Mouse (Mus musculus): ENCODE results near the gene Pex11g. TPM values are rescaled to one million over a fixed set of nuclear protein-coding genes. Genes with fewer than 3 reads are reported as not detected.

The Pex11g gene
- polyA plus RNA-seq, 1 experiment from 2014 or later: 4.9 TPM

- Histone ChIP-seq H3K4me1 (replicated peaks) (no peaks in the 10 kb centered on the region), H3K27me3 (replicated peaks) (no peaks in the 10 kb centered on the region), H3K9ac (no peak overlapping the region), H3K36me3 (peaks cover 96% of the 10 kb centered on the region), H3K4me3 (no peak overlapping the region), H3K4me2 (no peak overlapping the region), H3K9me3 (replicated peaks) (no peaks in the 10 kb centered on the region), H3K27ac (ENCODE audit: poor library complexity, severe bottlenecking) (no peak overlapping the region)
- WGBS: 78% methylated on average over 6 of the region's 6 CpGs
- no peak for ATAC-seq (ENCODE audit: insufficient number of reproducible peaks, low FRiP score)
These were observed 31.0 kb downstream of the Pex11g start for GRCm38 (mm10) chr8:3436492-3436891.

GRCm38 (mm10) chr8:3431113-3431512 is 36.4 kb downstream of the Pex11g start:
- H3K4me3 ChIP-seq: no peak overlapping the region
- H3K36me3 ChIP-seq: peaks cover 67% of the 10 kb centered on the region

GRCm38 (mm10) chr8:3429966-3430365 is 37.5 kb downstream of the Pex11g start:
- Histone ChIP-seq H3K4me3 (no peak overlapping the region), H3K4me2 (no peak overlapping the region), H3K9ac (no peak overlapping the region), H3K9me3 (replicated peaks) (no peaks in the 10 kb centered on the region), H3K36me3 (peaks cover 56% of the 10 kb centered on the region), H3K27ac (ENCODE audit: poor library complexity, severe bottlenecking) (no peak overlapping the region), H3K4me1 (replicated peaks) (peaks cover 4% of the 10 kb centered on the region; the same call in 1 of the 2 replicates), H3K27me3 (replicated peaks) (no peaks in the 10 kb centered on the region)
- no peak for ATAC-seq (ENCODE audit: insufficient number of reproducible peaks, low FRiP score)
- WGBS: 76% methylated on average over 2 of the region's 2 CpGs

More at GRCm38 (mm10) chr8:3431113-3431512, 36.4 kb downstream of the Pex11g start:
- Histone ChIP-seq H3K27ac (ENCODE audit: poor library complexity, severe bottlenecking) (no peak overlapping the region), H3K27me3 (replicated peaks) (no peaks in the 10 kb centered on the region), H3K9ac (no peak overlapping the region), H3K4me2 (no peak overlapping the region), H3K9me3 (replicated peaks) (no peaks in the 10 kb centered on the region), H3K4me1 (replicated peaks) (peaks cover 4% of the 10 kb centered on the region; the same call in 1 of the 2 replicates)
- 63% methylated on average over 3 of the region's 3 CpGs for WGBS
- ATAC-seq (ENCODE audit: insufficient number of reproducible peaks, low FRiP score): no peak

- no peak overlapping the region for H3K9ac ChIP-seq
- peaks cover 42% of the 10 kb centered on the region for H3K36me3 ChIP-seq
- 86% methylated on average over 2 of the region's 2 CpGs for WGBS
- no peak for ATAC-seq (ENCODE audit: insufficient number of reproducible peaks, low FRiP score)
- no peak overlapping the region for H3K4me3 ChIP-seq
- H3K4me1 ChIP-seq (replicated peaks): peaks cover 4% of the 10 kb centered on the region; the same call in 1 of the 2 replicates
- no peak overlapping the region for H3K4me2 ChIP-seq
- no peaks in the 10 kb centered on the region for H3K27me3 ChIP-seq (replicated peaks)
- H3K9me3 ChIP-seq (replicated peaks): no peaks in the 10 kb centered on the region
- no peak overlapping the region for H3K27ac ChIP-seq (ENCODE audit: poor library complexity, severe bottlenecking)
These were observed 39.1 kb downstream of the Pex11g start for GRCm38 (mm10) chr8:3428426-3428825.

GRCm38 (mm10) chr8:3426211-3426610 is 41.3 kb downstream of the Pex11g start:
- Histone ChIP-seq H3K9me3 (replicated peaks) (no peaks in the 10 kb centered on the region), H3K4me1 (replicated peaks) (peaks cover 13% of the 10 kb centered on the region), H3K27me3 (replicated peaks) (no peaks in the 10 kb centered on the region), H3K9ac (no peak overlapping the region), H3K4me2 (no peak overlapping the region), H3K4me3 (no peak overlapping the region), H3K36me3 (peaks cover 21% of the 10 kb centered on the region), H3K27ac (ENCODE audit: poor library complexity, severe bottlenecking) (no peak overlapping the region)
- ATAC-seq (ENCODE audit: insufficient number of reproducible peaks, low FRiP score): no peak
- 84% methylated on average over 3 of the region's 3 CpGs for WGBS

GRCm38 (mm10) chr8:3425217-3425616 is 42.3 kb downstream of the Pex11g start:
- H3K9ac ChIP-seq: no peak overlapping the region
- no peaks in the 10 kb centered on the region for H3K27me3 ChIP-seq (replicated peaks)
- no peaks in the 10 kb centered on the region for H3K9me3 ChIP-seq (replicated peaks)
- no peak overlapping the region for H3K4me3 ChIP-seq
- no peak overlapping the region for H3K27ac ChIP-seq (ENCODE audit: poor library complexity, severe bottlenecking)
- ATAC-seq (ENCODE audit: insufficient number of reproducible peaks, low FRiP score): no peak
- peaks cover 16% of the 10 kb centered on the region for H3K36me3 ChIP-seq
- 87% methylated on average over 5 of the region's 5 CpGs for WGBS
- H3K4me1 ChIP-seq (replicated peaks): peaks cover 16% of the 10 kb centered on the region
- H3K4me2 ChIP-seq: no peak overlapping the region

- H3K36me3 ChIP-seq: no peaks in the 10 kb centered on the region
- no peak overlapping the region for H3K4me2 ChIP-seq
- no peak overlapping the region for H3K4me3 ChIP-seq
- peaks cover 47% of the 10 kb centered on the region for H3K4me1 ChIP-seq (replicated peaks)
- WGBS: 87% methylated on average over 5 of the region's 5 CpGs
- H3K9ac ChIP-seq: no peak overlapping the region
- H3K9me3 ChIP-seq (replicated peaks): no peaks in the 10 kb centered on the region
- no peaks in the 10 kb centered on the region for H3K27me3 ChIP-seq (replicated peaks)
- no peak for ATAC-seq (ENCODE audit: insufficient number of reproducible peaks, low FRiP score)
- H3K27ac ChIP-seq (ENCODE audit: poor library complexity, severe bottlenecking): no peak overlapping the region
These were observed 46.0 kb downstream of the Pex11g start for GRCm38 (mm10) chr8:3421507-3421906.

- WGBS: 69% methylated on average over 10 of the region's 10 CpGs
- ATAC-seq (ENCODE audit: insufficient number of reproducible peaks, low FRiP score): no peak
- Histone ChIP-seq H3K4me2 (no peak overlapping the region), H3K4me1 (replicated peaks) (peaks cover 53% of the 10 kb centered on the region), H3K4me3 (no peak overlapping the region), H3K27ac (ENCODE audit: poor library complexity, severe bottlenecking) (no peak overlapping the region), H3K27me3 (replicated peaks) (no peaks in the 10 kb centered on the region), H3K9ac (no peak overlapping the region), H3K36me3 (no peaks in the 10 kb centered on the region), H3K9me3 (replicated peaks) (no peaks in the 10 kb centered on the region)
These were observed 47.3 kb downstream of the Pex11g start for GRCm38 (mm10) chr8:3420105-3420706.

GRCm38 (mm10) chr8:3418101-3418500 is 49.4 kb downstream of the Pex11g start:
- WGBS: 71% methylated on average over 1 of the region's 1 CpGs
- H3K27me3 ChIP-seq (replicated peaks): no peaks in the 10 kb centered on the region
- H3K4me3 ChIP-seq: no peak overlapping the region
- no peaks in the 10 kb centered on the region for H3K36me3 ChIP-seq
- H3K9me3 ChIP-seq (replicated peaks): no peaks in the 10 kb centered on the region
- peak overlapping the region; percentile 78; the same call in 1 of the 2 replicates for H3K27ac ChIP-seq (ENCODE audit: poor library complexity, severe bottlenecking)
- peak overlapping the region; percentile 38 for H3K4me2 ChIP-seq
- peaks cover 72% of the 10 kb centered on the region for H3K4me1 ChIP-seq (replicated peaks)
- peak overlapping the region; percentile 35 for H3K9ac ChIP-seq
- ATAC-seq (ENCODE audit: insufficient number of reproducible peaks, low FRiP score): peak; percentile 65

GRCm38 (mm10) chr8:3417455-3417854 is 50.0 kb downstream of the Pex11g start:
- Histone ChIP-seq H3K9ac (peak overlapping the region; percentile 35), H3K4me2 (peak overlapping the region; percentile 38)

GRCm38 (mm10) chr8:3416846-3417245 is 50.6 kb downstream of the Pex11g start:
- peaks cover 77% of the 10 kb centered on the region for H3K4me1 ChIP-seq (replicated peaks)
- 0 out of 2 replicates have a peak overlapping the region, but pooled peaks have one; percentile 38 for H3K4me2 ChIP-seq
- peak overlapping the region; percentile 78 for H3K27ac ChIP-seq (ENCODE audit: poor library complexity, severe bottlenecking)
- no peaks in the 10 kb centered on the region for H3K27me3 ChIP-seq (replicated peaks)
- H3K4me3 ChIP-seq: no peak overlapping the region
- no peaks in the 10 kb centered on the region; the same call in 1 of the 2 replicates for H3K9me3 ChIP-seq (replicated peaks)
- no peak overlapping the region for H3K9ac ChIP-seq
- H3K36me3 ChIP-seq: no peaks in the 10 kb centered on the region
- no peak for ATAC-seq (ENCODE audit: insufficient number of reproducible peaks, low FRiP score)
- 47% methylated on average over 4 of the region's 4 CpGs for WGBS

More at GRCm38 (mm10) chr8:3417455-3417854, 50.0 kb downstream of the Pex11g start:
- peak overlapping the region; percentile 78 for H3K27ac ChIP-seq (ENCODE audit: poor library complexity, severe bottlenecking)
- H3K4me3 ChIP-seq: no peak overlapping the region
- WGBS: 9% methylated on average over 8 of the region's 8 CpGs
- ATAC-seq (ENCODE audit: insufficient number of reproducible peaks, low FRiP score): no peak
- H3K4me1 ChIP-seq (replicated peaks): peaks cover 74% of the 10 kb centered on the region
- no peaks in the 10 kb centered on the region for H3K36me3 ChIP-seq
- H3K27me3 ChIP-seq (replicated peaks): no peaks in the 10 kb centered on the region
- H3K9me3 ChIP-seq (replicated peaks): no peaks in the 10 kb centered on the region

GRCm38 (mm10) chr8:3415661-3416060 is 51.8 kb downstream of the Pex11g start:
- no peak overlapping the region for H3K9ac ChIP-seq
- no peaks in the 10 kb centered on the region for H3K36me3 ChIP-seq
- no peaks in the 10 kb centered on the region; the same call in 1 of the 2 replicates for H3K9me3 ChIP-seq (replicated peaks)
- ATAC-seq (ENCODE audit: insufficient number of reproducible peaks, low FRiP score): no peak
- H3K4me3 ChIP-seq: no peak overlapping the region
- no peak overlapping the region for H3K4me2 ChIP-seq
- WGBS: 83% methylated on average over 6 of the region's 6 CpGs
- no peaks in the 10 kb centered on the region for H3K27me3 ChIP-seq (replicated peaks)
- peaks cover 79% of the 10 kb centered on the region for H3K4me1 ChIP-seq (replicated peaks)
- H3K27ac ChIP-seq (ENCODE audit: poor library complexity, severe bottlenecking): no peak overlapping the region

All from heart, embryonic 12.5 days (tissue).